Mouse (Mus musculus) spleen, adult 2 months (tissue): Measurements from ENCODE around the gene Neurl2.

ENCODE experiments used
- CTCF ChIP-seq: fragments of 200-500 bp; IDR thresholded peaks from 2 replicates; pipeline ENCODE4 v1.5.1; 2011; ENCODE audit warnings: mild to moderate bottlenecking, inconsistent platforms; ENCODE audit not compliant: insufficient read depth, insufficient read length, insufficient replicate concordance; ENCODE audit errors: extremely low read depth
- POLR2A ChIP-seq: fragments of 200-500 bp; IDR thresholded peaks from 2 replicates; pipeline ENCODE4 v1.6.1; 2011; ENCODE audit warnings: low read depth, low read length, inconsistent platforms

DNA sequence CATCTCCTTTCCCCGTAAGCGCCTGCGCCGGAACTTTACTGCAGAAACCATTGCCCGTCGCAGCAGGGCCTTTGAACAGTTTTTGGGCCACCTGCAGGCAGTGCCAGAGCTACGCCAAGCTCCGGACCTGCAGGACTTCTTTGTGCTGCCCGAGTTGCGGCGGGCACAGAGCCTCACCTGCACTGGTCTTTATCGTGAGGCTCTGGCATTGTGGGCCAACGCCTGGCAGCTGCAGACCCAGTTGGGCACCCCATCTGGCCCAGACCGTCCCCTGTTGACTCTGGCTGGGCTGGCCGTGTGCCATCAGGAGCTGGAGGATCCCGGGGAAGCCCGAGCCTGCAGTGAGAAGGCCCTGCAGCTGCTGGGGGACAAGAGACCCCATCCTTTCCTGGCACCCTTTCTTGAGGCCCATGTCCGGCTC is 41.4 kb downstream of the Neurl2 start:
- no peak for TF ChIP-seq CTCF
- no peak for TF ChIP-seq POLR2A
